Mouse (Mus musculus) lung, postnatal 4 days (tissue): Measurements from ENCODE around the gene Mstn.

ENCODE experiments used
- DNase-seq, 2 experiments: peaks; one replicate each; pipeline ENCODE4 v3.0.0; 2021

Gene Mstn

DNA sequence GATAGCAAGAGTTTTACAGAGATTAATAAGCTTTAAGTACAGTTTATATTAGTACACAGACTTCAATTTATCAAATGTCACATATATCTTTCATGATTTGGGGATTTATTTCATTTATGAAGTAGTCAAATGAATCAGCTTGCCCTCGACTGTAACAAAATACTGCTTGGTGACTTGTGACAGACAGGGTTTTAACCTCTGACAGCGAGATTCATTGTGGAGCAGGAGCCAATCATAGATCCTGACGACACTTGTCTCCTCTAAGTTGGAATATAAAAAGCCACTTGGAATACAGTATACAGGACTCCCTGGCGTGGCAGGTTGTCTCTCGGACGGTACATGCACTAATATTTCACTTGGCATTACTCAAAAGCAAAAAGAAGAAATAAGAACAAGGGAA, at the start of gene Mstn:
TSS of gene Mstn (plus strand) at position 301 of the 400 bp plus-strand sequence.
- DNase-seq: no peak

DNA sequence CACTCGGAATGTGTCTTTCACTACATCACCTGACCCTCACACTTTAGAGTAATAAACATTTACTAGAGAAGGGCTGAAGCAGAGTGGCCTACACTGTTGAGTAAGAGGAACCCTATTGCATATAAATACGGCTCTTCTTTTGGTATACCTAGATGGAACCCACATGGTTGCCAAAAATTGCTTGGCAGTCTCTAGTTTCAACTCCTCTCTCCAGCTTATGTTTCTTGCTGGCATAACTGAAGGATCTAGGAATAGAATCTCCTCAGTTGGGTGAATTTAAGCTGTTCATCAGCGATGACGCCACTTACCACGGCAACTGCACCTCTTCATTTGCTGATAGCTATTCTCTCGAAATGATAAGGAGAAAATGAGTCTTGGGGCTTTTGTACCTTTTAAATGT, 46.7 kb upstream of the Mstn start:
- no peak for DNase-seq

DNA sequence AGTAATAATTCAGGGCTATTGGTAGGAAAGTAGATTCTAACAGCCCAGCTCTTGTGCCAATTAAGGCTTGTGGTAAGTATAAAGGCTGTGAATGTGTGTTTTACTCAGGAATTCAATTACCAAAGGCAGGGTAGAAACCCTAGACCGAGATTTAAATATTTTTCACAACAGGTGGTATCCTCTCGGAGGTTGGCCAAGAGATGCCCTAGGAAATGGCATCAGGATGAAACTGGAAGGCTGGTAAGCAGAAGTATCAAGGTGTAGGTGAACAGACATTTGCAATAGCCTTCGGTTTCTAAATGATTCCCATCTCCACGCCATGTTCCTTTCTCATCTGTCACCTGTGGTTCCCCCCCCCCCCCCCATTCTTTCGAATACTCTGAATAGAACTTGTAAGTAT, 45.8 kb upstream of the Mstn start:
- no peak for DNase-seq

DNA sequence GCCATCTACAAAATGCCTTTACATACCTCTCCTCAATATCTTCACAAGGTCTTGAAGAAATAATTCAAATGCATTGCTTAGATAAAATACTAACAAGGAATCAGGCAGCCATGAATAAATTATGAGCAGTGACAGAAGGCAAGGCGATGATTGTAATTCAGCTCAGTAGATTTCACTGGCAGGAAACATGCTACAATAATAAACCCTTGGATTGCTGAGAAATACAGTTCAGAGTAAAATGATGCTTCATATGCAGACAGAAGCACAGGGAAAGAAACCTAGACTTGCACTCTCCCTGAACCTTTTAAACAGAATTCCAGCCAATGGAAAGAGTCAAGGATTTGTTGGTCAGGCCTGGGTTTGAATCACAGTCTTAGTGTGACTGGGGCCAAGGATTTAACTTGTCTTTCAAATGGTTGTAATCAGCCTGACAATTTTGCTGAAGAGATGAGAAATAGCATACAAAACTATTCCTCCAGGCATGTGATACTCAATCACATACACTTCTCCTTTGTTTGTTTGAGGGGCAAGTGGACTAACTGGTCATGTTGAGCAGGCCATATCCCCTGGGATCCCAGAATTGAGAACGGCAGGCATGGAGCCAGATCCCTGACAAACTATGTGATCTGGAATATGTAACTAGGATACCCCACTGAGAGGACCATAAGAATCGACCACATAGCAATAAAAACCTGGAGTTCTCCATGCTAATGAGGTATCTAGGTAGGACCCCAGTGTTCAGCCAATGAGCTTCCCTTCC, 42.5 kb upstream of the Mstn start:
- DNase-seq: no peak

DNA sequence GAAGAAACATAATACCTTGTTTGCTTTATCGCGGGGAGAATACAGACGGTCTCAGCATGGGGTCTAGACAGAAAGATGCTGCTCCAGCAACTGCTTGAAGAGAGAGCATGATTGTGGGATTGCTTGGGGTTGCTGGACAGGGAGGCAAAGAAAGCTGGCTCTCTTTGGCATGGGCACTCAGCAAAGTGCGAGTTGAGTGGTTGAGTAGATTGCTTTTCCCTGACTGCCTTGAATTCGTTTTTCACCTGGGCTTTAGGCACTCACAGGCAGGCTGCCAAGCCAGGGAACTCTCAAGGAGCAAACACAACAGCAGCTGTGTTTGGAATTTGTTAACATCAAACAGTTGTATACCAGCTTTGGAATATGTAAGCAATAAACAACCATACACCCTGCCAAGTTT, 41.4 kb upstream of the Mstn start, which contains the start of gene 1700019D03Rik:
TSS of gene 1700019D03Rik (minus strand) at position 101 of the 400 bp plus-strand sequence.
- no peak for DNase-seq

DNA sequence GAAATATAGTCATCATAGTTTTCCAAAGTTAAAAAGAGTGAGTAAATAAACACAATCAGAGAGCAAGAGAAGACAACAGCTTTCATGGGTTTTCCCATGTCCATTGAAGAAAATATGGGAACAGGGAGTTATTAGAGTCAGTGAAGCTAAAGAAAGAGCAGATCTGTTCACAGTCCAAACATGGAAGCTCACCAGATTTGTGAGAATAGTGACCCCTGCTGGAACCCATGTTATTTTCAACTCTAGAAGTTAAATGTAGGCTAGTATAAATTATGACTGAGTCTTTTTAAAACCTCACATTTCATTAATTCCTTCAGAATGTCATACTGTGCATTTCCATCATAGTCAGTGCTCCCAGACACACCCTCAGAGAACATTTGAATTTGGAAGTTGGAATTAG, 28.9 kb upstream of the Mstn start:
- DNase-seq: no peak

DNA sequence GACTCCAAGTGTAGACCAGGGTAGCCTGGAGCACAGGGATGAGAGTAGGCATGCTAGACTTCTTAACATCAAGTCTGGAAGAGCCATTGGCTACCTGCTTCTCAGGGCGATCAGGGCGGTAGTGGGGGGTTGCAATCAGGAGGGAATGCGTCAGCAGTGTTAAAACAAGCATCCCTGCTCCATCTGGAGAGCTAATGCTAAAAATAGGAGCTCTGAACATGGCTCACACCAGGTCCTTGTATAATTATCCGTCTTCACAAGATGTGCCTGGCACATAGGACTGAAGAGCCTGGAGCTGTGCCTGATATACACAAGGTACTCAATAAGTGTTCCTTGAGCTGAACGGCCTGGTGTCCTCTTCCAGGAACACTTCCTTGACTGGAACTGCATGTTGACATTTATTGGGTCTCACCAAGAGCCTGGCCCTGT, 24.0 kb upstream of the Mstn start:
- DNase-seq: no peak

DNA sequence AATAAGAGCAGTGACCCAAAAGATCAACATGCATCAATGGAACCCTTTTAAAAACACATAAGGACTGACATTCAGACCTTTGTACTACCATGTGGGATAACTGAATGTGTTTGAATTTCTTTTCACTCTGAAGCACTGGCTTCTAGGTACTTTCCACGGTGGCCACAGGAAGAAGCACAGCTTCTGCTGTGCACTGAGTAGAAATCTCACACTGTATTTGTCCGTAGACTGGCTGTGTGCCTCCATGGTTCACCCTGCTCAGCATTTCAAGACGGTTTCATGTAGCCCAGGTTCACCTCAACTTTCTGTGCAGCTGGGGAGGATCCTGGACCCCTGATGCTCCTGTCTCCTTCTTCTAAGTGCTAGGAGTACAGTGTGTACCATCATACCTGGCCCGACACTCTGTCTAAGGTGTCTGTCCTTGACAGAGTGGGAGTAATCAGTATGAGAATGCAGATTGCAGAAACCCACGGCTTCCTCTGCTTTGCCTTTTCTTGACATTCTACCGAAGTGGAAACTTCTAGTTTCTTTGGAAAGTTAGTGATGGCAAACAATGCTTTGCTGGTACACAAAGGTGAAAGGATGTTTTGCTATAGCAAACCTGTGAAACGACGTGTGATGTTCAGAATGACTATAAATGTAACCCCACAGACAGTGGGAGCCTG, 11.5 kb upstream of the Mstn start:
- no peak for DNase-seq

DNA sequence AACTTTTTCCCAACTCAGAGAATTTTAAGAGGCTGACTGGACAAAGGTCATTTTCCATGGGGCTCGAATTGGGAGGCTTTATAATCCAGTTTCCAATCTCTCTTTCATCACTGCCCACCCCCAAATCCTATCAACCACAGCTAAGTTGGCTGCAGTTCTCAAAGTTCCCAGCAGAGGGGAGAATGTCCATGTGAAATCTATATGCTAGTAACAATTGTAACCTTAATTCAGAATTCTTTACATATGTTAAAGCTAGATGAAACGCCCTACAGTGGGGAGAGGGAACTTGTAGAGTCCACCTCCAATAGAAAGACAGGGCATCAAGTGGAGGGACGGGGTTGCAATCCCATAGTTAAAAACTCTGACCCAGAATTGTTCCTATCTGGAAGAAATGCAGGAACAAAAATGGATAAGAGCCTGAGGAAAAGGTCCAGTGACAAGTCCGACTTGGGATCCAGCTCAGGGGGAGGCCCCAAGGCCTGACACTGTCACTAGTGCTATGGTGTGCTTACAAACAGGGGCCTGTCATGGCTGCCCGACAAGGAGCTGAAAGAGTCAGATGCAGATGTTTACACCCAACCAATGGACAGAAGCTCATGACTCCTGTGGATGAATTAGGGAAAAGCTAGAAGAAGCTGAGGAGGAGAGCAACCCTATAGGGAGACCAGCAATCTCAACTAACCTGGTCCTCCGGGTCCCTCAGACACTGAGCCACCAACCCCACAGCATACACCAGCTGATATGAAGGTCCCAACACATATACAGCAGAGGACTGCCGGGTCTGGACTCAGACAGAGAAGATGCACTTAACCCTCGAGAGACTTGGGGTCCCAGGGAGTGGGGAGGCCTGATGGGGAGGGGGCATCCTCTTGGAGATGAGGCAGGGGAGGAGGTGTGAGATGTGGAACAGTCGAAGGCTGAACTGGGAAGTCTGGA, 8.1 kb upstream of the Mstn start:
- peak in 1 of 2 experiments; percentile 68 for DNase-seq

DNA sequence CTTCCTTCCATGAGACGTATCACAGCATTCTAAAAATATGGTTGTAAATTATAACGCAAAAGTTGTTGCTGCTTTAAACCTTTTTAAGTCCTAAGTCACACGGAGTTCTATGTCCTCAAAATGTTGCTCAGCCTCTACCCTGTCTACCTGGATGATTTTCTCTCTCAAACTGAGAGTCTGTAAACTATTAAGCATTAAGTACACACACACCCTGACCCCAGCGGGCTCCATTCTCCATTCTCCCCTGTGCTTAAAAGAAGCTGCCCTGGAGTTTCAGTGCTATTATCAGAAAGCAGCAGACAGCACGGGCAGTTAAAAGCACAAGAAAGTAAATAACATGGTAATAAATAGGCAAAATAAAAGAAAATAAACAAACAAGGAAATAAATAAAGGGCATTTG, 2.3 kb upstream of the Mstn start:
- DNase-seq: no peak

DNA sequence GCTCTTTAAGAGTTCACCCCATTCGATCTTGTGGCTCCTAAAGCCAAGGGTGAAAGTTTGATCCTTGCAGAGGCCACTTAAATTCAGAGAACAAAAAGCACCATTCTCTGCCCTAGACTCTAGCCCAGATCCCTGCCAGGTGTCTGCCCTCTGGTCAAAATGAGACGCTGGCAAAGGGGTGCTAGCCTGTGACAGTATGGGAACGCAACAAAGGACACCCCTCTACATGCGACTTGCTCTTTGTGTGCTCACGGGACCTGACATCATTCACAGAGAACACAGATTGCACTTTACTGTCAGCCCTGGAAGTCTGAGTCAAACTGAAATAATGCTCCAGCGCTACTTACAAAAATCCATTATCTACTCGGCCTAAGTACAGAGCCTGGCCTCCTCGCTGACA, 941 bp upstream of the Mstn start:
- no peak for DNase-seq

DNA sequence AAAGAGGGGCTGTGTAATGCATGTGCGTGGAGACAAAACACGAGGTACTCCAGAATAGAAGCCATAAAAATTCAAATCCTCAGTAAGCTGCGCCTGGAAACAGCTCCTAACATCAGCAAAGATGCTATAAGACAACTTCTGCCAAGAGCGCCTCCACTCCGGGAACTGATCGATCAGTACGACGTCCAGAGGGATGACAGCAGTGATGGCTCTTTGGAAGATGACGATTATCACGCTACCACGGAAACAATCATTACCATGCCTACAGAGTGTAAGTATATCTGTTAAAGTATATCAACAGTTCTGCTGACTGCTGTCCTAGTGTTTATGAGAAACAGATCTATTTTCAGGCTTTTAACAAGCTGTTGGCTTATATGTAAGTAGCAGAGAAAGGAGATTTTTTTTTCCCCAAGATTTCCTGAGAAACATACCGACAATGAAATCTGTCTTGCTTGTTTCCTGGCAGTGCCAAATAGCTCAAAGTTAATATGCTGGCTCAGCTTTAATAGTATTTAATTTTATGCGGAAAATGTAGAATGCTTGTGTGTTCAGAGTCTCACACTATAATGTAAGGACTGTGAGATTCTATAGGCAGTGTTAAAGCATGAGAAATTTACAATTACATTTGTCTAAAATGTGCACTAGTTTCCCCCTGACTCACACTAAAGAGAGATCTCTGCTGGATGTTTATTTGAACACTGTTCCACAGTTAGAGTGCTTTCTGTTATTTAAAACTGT, 600 bp downstream of the Mstn start:
- DNase-seq: no peak

DNA sequence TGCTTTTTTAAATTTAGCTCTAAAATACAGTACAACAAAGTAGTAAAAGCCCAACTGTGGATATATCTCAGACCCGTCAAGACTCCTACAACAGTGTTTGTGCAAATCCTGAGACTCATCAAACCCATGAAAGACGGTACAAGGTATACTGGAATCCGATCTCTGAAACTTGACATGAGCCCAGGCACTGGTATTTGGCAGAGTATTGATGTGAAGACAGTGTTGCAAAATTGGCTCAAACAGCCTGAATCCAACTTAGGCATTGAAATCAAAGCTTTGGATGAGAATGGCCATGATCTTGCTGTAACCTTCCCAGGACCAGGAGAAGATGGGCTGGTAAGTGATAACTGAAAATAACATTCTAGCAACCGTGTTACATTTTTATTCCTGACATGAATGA, 2.5 kb downstream of the Mstn start:
- DNase-seq: no peak

DNA sequence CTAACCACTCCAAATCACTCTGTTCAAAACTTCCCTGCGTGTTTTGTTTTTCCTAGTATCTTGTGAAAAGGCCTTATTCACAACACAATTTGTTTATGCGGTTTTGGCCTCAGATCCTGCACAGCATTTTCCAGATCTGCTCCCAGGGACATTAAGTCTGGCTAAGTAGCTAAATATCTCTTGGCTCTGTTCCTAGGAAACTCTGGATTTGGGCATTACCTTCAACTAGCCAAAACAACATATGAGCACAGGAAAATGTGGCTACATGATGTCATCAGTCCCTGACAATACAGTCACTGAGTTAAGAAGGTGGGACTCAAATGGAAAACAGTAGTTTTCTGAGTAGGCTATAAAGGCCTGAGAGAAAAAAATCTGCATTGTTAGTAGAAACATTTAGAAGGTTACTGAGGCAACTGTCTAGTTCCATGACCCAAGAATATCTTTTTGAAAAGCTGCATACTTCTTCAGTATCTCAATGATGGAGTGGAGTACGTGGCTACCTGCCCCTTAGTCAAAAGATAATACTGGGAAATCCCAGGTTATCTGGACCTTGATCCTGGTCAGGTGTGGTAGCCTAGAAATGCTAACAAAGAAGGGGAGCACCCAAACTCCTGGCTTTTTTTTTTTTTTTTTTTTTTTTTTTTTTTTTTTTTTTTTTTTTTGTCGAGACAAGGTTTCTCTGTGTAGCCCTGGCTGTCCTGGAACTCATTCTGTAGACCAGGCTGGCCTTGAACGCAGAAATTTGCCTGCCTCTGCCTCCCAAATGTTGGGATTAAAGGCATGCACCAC, 8.5 kb downstream of the Mstn start:
- no peak for DNase-seq

DNA sequence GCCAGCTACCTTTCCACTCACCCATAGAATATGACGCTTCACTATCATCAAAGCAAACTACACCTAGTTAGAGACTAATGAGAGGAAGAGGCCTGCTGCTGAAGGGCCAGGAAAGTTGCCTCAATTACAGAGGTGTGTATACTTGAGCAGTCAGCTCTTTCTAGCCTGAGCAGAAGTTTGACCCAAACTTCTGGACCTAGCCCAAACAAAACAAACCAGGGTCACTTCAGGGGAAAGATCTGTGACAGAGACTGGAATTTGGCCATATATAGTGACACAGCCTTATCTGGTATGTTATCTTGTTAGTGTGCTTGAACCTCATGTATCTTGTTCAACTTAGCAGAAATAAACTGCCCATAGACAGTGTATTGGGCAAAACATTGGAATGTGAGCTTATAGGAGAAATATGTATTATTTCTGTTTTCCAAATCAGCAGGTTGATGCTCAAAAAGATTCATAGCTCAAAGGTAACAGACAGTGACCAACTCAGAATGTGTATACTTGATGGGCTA, 9.3 kb downstream of the Mstn start:
- DNase-seq: no peak

DNA sequence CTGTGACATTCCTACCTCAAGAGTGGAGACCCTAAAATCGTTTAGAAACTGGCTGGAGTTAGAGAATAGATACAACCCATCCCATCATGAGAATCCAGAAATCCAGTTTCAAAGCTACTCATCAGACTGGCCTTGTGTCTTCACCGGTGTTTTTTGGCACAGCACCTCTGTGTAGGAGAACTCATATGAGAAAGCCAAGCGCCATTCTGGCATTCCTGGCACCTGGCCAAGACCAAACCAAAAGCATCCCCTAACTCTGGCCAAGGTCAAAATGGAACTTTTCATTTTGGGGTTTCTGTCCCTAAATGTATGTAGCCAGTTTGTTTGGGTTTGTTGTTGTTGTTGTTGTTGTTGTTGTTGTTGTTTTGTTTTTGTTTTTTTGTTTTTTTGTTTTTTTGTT, 15.2 kb downstream of the Mstn start:
- DNase-seq: no peak

DNA sequence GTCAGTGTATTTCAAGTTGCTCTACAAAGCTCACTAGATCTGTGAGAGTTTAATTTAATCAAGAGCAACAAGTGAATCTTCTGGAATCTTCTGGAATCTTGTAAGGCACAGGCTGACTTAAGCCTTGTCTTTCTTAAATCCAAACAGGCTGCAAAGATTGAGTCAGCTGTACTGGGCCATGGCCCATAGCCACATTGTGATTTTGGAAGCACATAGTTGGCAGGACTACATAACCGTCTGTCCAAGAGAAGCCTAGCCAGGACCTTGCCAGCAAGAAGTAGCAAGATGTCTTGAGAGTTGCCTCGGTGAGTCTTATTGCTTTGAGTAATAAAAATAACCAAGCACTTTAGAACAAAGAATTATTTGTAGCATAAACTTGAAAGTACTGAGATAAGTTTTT, 18.4 kb downstream of the Mstn start:
- no peak for DNase-seq

DNA sequence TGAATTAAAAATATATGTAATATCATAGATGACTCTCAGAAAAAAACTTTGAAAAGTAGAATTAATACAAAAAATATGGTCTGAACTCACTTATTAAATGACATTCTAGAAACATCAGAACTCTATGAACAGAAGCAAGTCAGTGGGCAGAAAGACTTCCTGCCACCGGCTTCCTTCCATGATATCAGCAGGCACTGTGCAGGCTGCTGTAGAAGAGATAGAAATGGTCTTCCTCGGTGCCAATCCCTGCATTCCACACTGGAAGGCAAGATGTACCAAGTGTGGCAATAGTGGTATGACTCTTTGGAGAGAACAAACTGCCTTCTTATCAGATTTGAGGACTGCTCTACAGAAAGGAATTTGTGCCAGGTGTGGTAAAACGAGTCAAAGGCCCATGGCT, 19.2 kb downstream of the Mstn start:
- DNase-seq: no peak

DNA sequence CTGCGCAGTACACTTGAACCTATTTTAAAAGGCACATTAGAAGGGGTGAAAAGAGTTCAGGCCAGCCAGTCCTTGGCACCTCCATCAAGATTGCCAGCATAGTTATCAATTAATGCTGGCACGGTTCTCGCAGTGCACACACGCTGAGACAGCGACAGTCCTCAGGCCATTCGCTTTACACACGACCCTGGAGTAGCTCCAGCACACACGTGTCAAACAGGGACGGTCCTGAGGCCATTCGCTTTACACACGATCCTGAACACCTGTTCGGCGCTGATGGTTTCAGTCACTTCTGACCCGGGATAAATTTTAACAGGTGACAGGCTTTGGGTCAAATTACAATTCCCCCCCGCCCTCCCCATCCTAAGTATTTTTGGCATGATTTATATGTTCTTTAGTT, 23.8 kb downstream of the Mstn start:
- DNase-seq: no peak

DNA sequence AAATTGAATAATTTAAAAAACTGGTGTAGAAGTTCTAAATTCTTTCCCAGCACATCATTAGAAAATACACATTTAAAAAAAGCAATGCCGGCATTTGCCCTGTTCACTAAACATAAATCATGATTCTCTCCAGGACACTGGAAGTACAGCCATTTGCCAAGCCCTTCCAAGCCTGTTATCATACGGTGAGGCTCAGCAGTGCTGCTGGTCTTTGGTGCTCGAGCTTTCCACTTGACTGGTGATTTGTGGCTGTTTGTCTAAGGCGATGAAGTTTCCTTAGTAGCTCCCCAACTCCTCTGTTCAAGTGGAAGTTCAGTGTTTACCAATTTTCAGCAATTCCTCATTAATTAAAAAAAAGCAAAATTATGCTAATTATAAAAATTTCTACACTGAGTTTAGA, 24.6 kb downstream of the Mstn start:
- DNase-seq: no peak

DNA sequence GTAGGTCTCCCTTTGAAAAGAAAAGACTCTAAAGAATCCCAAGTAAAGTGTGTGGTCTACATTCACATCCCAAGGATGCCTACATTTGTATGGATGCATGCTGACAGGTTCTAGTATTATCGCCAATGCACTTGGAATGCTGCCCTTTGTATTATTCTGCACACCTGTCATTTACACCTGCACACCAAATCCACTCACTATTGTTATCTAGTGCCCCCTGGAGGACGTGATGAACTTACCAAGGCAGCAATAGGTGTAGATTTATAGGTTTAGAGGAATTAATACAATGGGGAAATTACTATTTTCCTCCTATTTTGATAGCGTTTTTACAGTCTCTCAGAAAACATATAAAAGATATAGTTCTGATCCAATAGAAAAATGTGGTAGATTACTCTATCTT, 31.7 kb downstream of the Mstn start:
- DNase-seq: no peak

DNA sequence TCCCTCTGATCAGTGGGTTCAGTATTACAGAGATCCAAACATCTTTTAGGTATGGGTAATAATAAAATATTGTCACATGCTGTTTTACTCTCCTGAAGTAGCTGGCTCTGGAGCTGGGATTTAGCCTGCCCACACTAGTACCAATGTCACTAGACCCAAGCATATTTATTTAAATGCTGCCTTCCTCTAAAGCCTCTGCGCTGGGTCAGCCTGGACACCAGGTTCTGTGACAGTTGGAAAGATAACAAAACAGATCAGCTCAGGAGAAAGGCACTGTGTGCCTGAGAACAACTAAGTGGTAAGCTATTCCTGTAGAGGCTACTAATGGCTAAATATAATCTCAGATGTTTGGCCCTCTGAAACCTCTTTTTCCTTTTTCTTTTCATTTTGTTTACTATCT, 49.1 kb downstream of the Mstn start:
- DNase-seq: no peak
